Mouse (Mus musculus): ENCODE data around the gene Yaf2. TPM values are rescaled to one million over a fixed set of nuclear protein-coding genes. Genes with fewer than 3 reads are reported as not detected.
A peak's percentile ranks its signal among the peaks of the same experiment; 100 is the strongest.
"Not testable (repeated sequence)": the region's sequence is repeated elsewhere in the genome, so short reads cannot be mapped to it uniquely, and the experiment has no call there.

Gene Yaf2
- polyA plus RNA-seq, 1 experiment from 2014 or later, result 31.4 TPM

DNA sequence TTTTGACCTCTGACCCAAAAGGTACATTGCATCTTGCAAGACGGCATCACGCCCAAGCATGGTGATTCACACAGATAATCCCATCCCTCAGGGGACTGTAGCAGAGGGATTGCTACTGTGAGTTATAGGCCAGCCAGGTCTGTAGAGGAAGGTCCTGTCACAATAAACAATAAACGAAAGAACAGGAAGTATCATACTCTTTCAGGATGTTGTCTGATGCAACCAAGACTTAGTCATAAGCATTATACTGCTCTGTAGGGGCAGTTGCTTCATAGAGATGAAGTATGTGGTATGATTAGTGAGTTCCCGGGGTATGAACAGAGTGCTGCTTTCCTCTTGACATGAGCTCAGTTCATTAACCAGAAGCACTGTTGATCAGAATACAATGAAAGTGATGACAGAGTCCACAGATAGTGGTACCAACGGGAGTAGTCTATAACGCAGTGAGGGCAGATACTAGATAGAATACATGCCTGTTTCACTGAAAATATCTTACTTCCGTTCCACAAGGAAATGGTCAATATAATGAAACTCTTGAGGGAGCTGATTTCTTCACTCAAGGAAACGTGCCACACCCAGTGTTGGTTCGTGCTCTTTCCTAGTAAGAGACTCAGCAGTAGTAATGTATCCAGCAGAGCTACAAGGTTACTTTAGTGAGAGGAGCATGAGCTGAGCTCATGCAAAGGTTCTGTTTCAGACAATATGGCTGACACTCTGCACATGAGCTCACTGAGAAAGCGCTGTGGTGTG is 4.1 kb upstream of the Yaf2 start:
- H3K27me3 ChIP-seq (replicated peaks; ENCODE audit: control insufficient read depth, insufficient read depth, low read length), result no peaks in the 10 kb centered on the region
- H3K9ac ChIP-seq (ENCODE audit: low read depth, low read length), result no peak overlapping the region
- no peak for ATAC-seq
- WGBS, result 82% methylated on average over 10 of the region's 10 CpGs
- no peaks in the 10 kb centered on the region for H3K4me1 ChIP-seq (ENCODE audit: control insufficient read depth, insufficient read depth, low read length)
- H3K9me3 ChIP-seq (ENCODE audit: control insufficient read depth, low read length), result no peaks in the 10 kb centered on the region
- no peak overlapping the region for H3K4me2 ChIP-seq (ENCODE audit: low read depth, low read length)
- no peak overlapping the region for H3K27ac ChIP-seq (ENCODE audit: low read length)
- no peak overlapping the region for H3K4me3 ChIP-seq (ENCODE audit: low read length)
- no peaks in the 10 kb centered on the region for H3K36me3 ChIP-seq (ENCODE audit: control insufficient read depth, insufficient read depth, low read length)

DNA sequence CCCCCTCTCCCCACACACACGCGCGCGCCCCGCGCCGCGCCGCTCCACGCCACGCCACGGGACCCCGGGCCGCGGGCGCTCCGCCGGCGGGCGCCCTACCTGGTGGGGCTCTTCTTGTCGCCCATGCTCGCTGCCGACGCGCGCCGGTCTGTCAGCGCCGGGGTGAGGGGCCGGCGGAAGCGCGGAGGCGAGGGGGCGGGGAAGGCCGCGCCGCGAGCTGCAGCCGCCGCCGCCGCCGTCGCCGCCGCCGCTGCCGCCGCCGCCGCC is 144 bp downstream of the Yaf2 start:
- no peak for ATAC-seq
- Histone ChIP-seq H3K27ac (ENCODE audit: low read length) (peak overlapping the region; percentile 93), H3K9ac (ENCODE audit: low read depth, low read length) (peak overlapping the region; percentile 91), H3K4me3 (ENCODE audit: low read length) (peak overlapping the region; percentile 89), H3K4me2 (ENCODE audit: low read depth, low read length) (peak overlapping the region; percentile 95), H3K9me3 (ENCODE audit: control insufficient read depth, low read length) (no peaks in the 10 kb centered on the region), H3K36me3 (ENCODE audit: control insufficient read depth, insufficient read depth, low read length) (no peaks in the 10 kb centered on the region), H3K27me3 (replicated peaks; ENCODE audit: control insufficient read depth, insufficient read depth, low read length) (no peaks in the 10 kb centered on the region), H3K4me1 (ENCODE audit: control insufficient read depth, insufficient read depth, low read length) (no peaks in the 10 kb centered on the region)
- WGBS, result 0% methylated on average over 10 of the region's 52 CpGs

DNA sequence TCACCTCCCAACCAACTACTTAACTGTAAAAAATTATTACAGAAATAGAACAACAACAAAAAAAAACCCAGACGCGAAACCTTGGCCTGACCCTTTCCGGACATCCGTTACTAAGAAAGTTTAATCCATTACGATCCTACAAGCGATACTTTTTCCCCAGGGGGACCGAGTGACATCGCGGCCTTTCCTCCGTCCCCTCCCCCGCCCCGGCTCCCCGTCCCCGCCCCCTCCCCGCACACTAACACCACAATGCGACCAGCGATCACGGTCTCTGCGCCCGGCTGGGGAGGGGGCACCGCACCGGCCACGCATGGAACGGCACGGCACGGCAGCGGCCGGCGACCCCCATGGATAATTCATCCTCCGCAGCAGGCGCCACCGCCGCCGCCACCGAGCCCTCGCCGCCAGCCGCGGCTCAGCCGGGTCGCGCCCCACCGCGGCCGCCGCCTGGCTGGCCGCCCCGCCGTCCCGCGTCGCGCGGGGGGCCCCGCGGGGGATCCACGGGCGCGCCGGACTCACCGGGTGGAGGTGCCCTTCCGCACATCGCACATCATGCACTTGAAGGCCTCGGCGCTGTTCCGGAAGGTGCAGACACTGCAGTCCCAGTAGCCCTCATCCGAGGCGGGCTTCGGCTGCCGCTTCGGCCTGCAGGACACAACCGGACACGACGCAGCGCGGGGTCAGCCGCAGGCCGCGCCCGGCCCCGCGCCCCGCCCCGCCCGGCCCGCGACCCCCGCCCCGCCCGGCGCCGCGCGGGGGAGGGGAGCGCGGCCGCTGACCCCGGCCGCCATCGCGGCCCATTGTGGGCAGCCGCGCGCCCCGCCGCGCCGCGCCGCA is 696 bp downstream of the Yaf2 start:
- no peaks in the 10 kb centered on the region for H3K9me3 ChIP-seq (ENCODE audit: control insufficient read depth, low read length)
- no peaks in the 10 kb centered on the region for H3K27me3 ChIP-seq (replicated peaks; ENCODE audit: control insufficient read depth, insufficient read depth, low read length)
- H3K4me2 ChIP-seq (ENCODE audit: low read depth, low read length), result peak overlapping the region; percentile 95
- H3K36me3 ChIP-seq (ENCODE audit: control insufficient read depth, insufficient read depth, low read length), result no peaks in the 10 kb centered on the region
- WGBS, result under 1% methylated on average over 74 of the region's 110 CpGs
- ATAC-seq, result peak; percentile 73
- H3K27ac ChIP-seq (ENCODE audit: low read length), result peak overlapping the region; percentile 93
- no peaks in the 10 kb centered on the region for H3K4me1 ChIP-seq (ENCODE audit: control insufficient read depth, insufficient read depth, low read length)
- peak overlapping the region; percentile 91 for H3K9ac ChIP-seq (ENCODE audit: low read depth, low read length)
- peak overlapping the region; percentile 89 for H3K4me3 ChIP-seq (ENCODE audit: low read length)

DNA sequence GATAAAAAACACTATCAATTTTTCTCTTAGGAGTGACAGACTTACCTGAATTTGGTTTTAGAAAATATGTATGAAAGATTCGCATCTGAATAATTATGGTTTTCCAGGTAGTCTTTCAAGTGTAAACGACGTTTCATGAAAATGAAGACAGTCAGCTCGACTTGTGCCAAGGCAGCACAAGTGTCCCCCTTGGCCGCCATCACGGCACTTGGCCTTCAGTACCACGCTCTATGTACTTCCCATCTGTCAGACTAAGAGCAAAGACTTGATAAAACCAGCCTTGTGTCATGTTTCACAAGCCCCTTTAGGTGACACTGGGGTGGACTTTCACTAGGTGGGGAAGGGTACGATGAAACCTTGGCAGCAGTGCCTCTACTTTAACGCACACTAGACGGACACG is 5.5 kb downstream of the Yaf2 start:
- H3K27ac ChIP-seq (ENCODE audit: low read length), result no peak overlapping the region
- no peaks in the 10 kb centered on the region for H3K36me3 ChIP-seq (ENCODE audit: control insufficient read depth, insufficient read depth, low read length)
- H3K4me1 ChIP-seq (ENCODE audit: control insufficient read depth, insufficient read depth, low read length), result 0 out of 2 replicates have a peak, but pooled peaks cover 4% of the 10 kb centered on the region
- no peaks in the 10 kb centered on the region for H3K9me3 ChIP-seq (ENCODE audit: control insufficient read depth, low read length)
- no peak overlapping the region for H3K4me3 ChIP-seq (ENCODE audit: low read length)
- no peak for ATAC-seq
- 94% methylated on average over 11 of the region's 11 CpGs for WGBS
- H3K4me2 ChIP-seq (ENCODE audit: low read depth, low read length), result no peak overlapping the region
- no peaks in the 10 kb centered on the region for H3K27me3 ChIP-seq (replicated peaks; ENCODE audit: control insufficient read depth, insufficient read depth, low read length)
- no peak overlapping the region for H3K9ac ChIP-seq (ENCODE audit: low read depth, low read length)

DNA sequence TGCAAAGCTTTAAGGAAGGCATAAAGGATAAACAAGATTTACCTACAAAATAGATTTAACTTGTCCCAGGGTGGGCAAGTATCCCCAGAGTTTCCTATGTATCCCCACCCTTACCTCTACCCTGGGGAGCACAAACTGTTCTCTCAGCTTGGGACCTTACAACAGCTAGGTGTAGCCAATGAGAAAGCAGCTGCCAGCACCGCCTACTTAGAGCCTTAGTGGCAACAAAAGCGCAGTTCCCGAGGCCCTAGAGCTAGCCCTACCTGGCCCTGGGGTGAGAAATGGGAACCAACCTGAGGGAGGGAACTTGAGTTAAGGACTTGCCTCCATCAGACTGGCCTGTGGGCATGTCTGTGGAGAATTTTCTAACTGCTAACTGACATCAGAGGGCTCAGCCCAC is 9.5 kb downstream of the Yaf2 start:
- H3K27ac ChIP-seq (ENCODE audit: low read length), result no peak overlapping the region
- 0 out of 2 replicates have a peak, but pooled peaks cover 8% of the 10 kb centered on the region for H3K4me1 ChIP-seq (ENCODE audit: control insufficient read depth, insufficient read depth, low read length)
- no peak for ATAC-seq
- H3K4me3 ChIP-seq (ENCODE audit: low read length), result no peak overlapping the region
- H3K36me3 ChIP-seq (ENCODE audit: control insufficient read depth, insufficient read depth, low read length), result no peaks in the 10 kb centered on the region
- 69% methylated on average over 3 of the region's 3 CpGs for WGBS
- H3K27me3 ChIP-seq (replicated peaks; ENCODE audit: control insufficient read depth, insufficient read depth, low read length), result no peaks in the 10 kb centered on the region
- H3K4me2 ChIP-seq (ENCODE audit: low read depth, low read length), result no peak overlapping the region
- H3K9me3 ChIP-seq (ENCODE audit: control insufficient read depth, low read length), result no peaks in the 10 kb centered on the region
- H3K9ac ChIP-seq (ENCODE audit: low read depth, low read length), result no peak overlapping the region

DNA sequence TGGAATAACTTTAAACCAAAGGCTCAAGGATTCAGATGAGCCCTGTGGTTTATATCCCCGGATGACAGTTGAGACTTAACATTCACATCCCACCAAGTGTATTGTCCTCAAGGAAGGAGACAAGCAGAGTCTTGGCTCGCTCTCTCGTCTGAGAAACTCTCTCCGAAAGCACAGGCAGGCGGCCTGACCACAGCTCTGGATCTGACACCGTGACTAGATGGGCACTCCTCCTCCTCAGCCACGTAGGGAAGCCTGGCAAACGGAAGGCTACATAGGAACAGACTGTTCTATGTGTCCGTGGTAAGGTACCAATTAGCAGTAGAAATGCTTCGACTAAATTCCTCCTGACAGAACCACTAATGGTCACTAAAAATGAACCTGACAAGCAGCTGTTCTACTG is 10.1 kb downstream of the Yaf2 start:
- Histone ChIP-seq H3K4me2 (ENCODE audit: low read depth, low read length) (no peak overlapping the region), H3K27me3 (replicated peaks; ENCODE audit: control insufficient read depth, insufficient read depth, low read length) (no peaks in the 10 kb centered on the region), H3K4me1 (ENCODE audit: control insufficient read depth, insufficient read depth, low read length) (0 out of 2 replicates have a peak, but pooled peaks cover 8% of the 10 kb centered on the region), H3K36me3 (ENCODE audit: control insufficient read depth, insufficient read depth, low read length) (no peaks in the 10 kb centered on the region), H3K4me3 (ENCODE audit: low read length) (no peak overlapping the region), H3K9ac (ENCODE audit: low read depth, low read length) (no peak overlapping the region), H3K27ac (ENCODE audit: low read length) (no peak overlapping the region), H3K9me3 (ENCODE audit: control insufficient read depth, low read length) (no peaks in the 10 kb centered on the region)
- WGBS, result 55% methylated on average over 10 of the region's 10 CpGs
- ATAC-seq, result no peak

DNA sequence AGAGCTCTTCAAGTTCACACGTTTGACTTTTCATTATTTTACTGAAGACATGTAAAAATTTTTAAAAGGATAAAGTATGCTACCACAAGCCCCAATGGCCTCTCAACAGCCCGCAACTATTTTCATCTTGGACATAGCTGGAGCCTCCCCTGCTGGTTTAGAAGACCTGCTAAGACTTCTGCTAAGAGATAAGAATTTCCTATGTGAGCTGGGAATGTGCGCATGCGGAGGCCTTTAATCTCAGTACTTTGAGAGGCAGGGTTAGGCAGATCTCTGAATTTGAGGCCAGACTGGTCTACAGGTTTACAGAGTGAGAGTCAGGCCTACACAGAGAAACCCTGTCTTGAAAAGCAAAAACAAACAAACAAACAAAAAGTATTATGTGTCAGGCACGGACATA is 11.4 kb downstream of the Yaf2 start:
- Histone ChIP-seq H3K9me3 (ENCODE audit: control insufficient read depth, low read length) (no peaks in the 10 kb centered on the region), H3K4me2 (ENCODE audit: low read depth, low read length) (no peak overlapping the region), H3K4me3 (ENCODE audit: low read length) (no peak overlapping the region), H3K4me1 (ENCODE audit: control insufficient read depth, insufficient read depth, low read length) (0 out of 2 replicates have a peak, but pooled peaks cover 8% of the 10 kb centered on the region), H3K27me3 (replicated peaks; ENCODE audit: control insufficient read depth, insufficient read depth, low read length) (no peaks in the 10 kb centered on the region), H3K9ac (ENCODE audit: low read depth, low read length) (no peak overlapping the region), H3K36me3 (ENCODE audit: control insufficient read depth, insufficient read depth, low read length) (no peaks in the 10 kb centered on the region), H3K27ac (ENCODE audit: low read length) (no peak overlapping the region)
- 75% methylated on average over 5 of the region's 5 CpGs for WGBS
- no peak for ATAC-seq

DNA sequence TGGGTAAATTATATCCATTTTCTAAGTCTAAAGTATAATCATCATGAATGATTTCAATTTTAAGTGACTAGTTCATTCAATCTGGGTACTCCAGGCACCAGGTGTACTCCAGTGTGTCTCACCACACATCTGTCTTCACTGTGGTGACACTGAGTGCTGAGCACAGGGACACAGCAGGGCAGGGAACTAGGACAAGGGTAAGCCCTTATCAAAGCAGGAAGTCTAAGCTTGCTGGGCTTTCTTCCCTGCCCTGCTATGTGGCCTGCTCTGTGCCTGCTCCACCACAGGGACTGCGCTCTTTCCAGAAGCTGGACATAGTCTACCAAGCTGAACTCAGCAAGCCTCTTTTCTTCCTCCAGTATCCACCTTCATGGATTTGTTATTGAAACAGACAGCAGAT is 18.0 kb downstream of the Yaf2 start:
- ATAC-seq, result peak; percentile 98
- Histone ChIP-seq H3K4me3 (ENCODE audit: low read length) (no peak overlapping the region), H3K27me3 (replicated peaks; ENCODE audit: control insufficient read depth, insufficient read depth, low read length) (no peaks in the 10 kb centered on the region), H3K9me3 (ENCODE audit: control insufficient read depth, low read length) (no peaks in the 10 kb centered on the region), H3K36me3 (ENCODE audit: control insufficient read depth, insufficient read depth, low read length) (0 out of 2 replicates have a peak, but pooled peaks cover 2% of the 10 kb centered on the region), H3K4me2 (ENCODE audit: low read depth, low read length) (no peak overlapping the region), H3K27ac (ENCODE audit: low read length) (no peak overlapping the region), H3K9ac (ENCODE audit: low read depth, low read length) (no peak overlapping the region), H3K4me1 (ENCODE audit: control insufficient read depth, insufficient read depth, low read length) (no peaks in the 10 kb centered on the region)
- 81% methylated on average over 1 of the region's 1 CpGs for WGBS

DNA sequence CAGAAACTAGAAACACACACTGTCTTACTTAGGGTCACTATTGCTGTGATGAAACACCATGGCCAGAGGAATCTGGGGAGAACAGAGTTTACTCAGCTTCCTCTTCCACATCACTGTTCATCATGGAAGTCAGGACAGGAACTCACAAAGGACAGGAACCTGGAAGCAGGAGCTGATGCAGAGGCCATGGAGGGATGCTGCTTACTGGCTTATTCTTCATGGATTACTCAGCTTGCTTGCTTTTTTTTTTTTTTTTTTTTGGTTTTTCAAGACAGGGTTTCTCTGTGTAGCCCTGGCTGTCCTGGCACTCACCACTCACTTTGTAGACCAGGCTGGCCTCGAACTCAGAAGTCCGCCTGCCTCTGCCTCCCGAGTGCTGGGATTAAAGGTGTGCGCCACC is 26.4 kb downstream of the Yaf2 start:
- not testable (repeated sequence) for H3K4me1 ChIP-seq (ENCODE audit: control insufficient read depth, insufficient read depth, low read length); H3K36me3 ChIP-seq (ENCODE audit: control insufficient read depth, insufficient read depth, low read length); H3K9me3 ChIP-seq (ENCODE audit: control insufficient read depth, low read length); H3K9ac ChIP-seq (ENCODE audit: low read depth, low read length); H3K4me2 ChIP-seq (ENCODE audit: low read depth, low read length); H3K27ac ChIP-seq (ENCODE audit: low read length); H3K4me3 ChIP-seq (ENCODE audit: low read length); H3K27me3 ChIP-seq (replicated peaks; ENCODE audit: control insufficient read depth, insufficient read depth, low read length); ATAC-seq
- WGBS, result 97% methylated on average over 4 of the region's 4 CpGs

Data from intestine, embryonic 16.5 days (tissue).